Mouse (Mus musculus): Measurements from ENCODE around the gene Sec22a.

Gene Sec22a

GRCm38 (mm10) chr16:35310551-35311110, 53.1 kb downstream of the Sec22a start:
- CTCF ChIA-PET = no interaction called here

- CTCF ChIA-PET = no interaction called here
These were observed 54.1 kb downstream of the Sec22a start for GRCm38 (mm10) chr16:35309634-35310033.

GRCm38 (mm10) chr16:35308486-35309143, 55.1 kb downstream of the Sec22a start:
- CTCF ChIA-PET = no interaction called here

GRCm38 (mm10) chr16:35308016-35308415, 55.7 kb downstream of the Sec22a start:
- CTCF ChIA-PET = no interaction called here

GRCm38 (mm10) chr16:35307331-35307730, 56.4 kb downstream of the Sec22a start:
- CTCF ChIA-PET = no interaction called here

GRCm38 (mm10) chr16:35306631-35307030, 57.1 kb downstream of the Sec22a start:
- CTCF ChIA-PET = no interaction called here

- CTCF ChIA-PET = no interaction called here
These were observed 58.5 kb downstream of the Sec22a start for GRCm38 (mm10) chr16:35305226-35305625.

- CTCF ChIA-PET = no interaction called here
These were observed 59.3 kb downstream of the Sec22a start for GRCm38 (mm10) chr16:35304416-35304815.

- CTCF ChIA-PET = no interaction called here
These were observed 60.0 kb downstream of the Sec22a start for GRCm38 (mm10) chr16:35303721-35304120.

- CTCF ChIA-PET = no interaction called here
These were observed 61.1 kb downstream of the Sec22a start for GRCm38 (mm10) chr16:35302441-35303280.

GRCm38 (mm10) chr16:35300156-35300555, 63.6 kb downstream of the Sec22a start:
- CTCF ChIA-PET = no interaction called here

- CTCF ChIA-PET = no interaction called here
These were observed 65.9 kb downstream of the Sec22a start for GRCm38 (mm10) chr16:35297786-35298185.

- CTCF ChIA-PET = no interaction called here
These were observed 76.5 kb downstream of the Sec22a start for GRCm38 (mm10) chr16:35287244-35287643.

GRCm38 (mm10) chr16:35285821-35286220, 77.9 kb downstream of the Sec22a start:
- CTCF ChIA-PET = no interaction called here

GRCm38 (mm10) chr16:35282456-35282855, 81.3 kb downstream of the Sec22a start:
- CTCF ChIA-PET = no interaction called here

GRCm38 (mm10) chr16:35278166-35278565, 85.6 kb downstream of the Sec22a start:
- CTCF ChIA-PET = no interaction called here

- CTCF ChIA-PET = no interaction called here
These were observed 91.3 kb downstream of the Sec22a start for GRCm38 (mm10) chr16:35272417-35272816.

GRCm38 (mm10) chr16:35271572-35271971, 92.1 kb downstream of the Sec22a start:
- CTCF ChIA-PET = no interaction called here

GRCm38 (mm10) chr16:35270945-35271344, 92.8 kb downstream of the Sec22a start:
- CTCF ChIA-PET = no interaction called here

GRCm38 (mm10) chr16:35270353-35270934, 93.3 kb downstream of the Sec22a start:
- CTCF ChIA-PET = no interaction called here
